Mouse (Mus musculus) forebrain, embryonic 15.5 days (tissue): ENCODE measurements at regions not wholly inside any gene's neighbourhood (a gene's known extent, or its start where the extent isn't known, plus 50 kb on each side); places are given as distances from the start of the nearest gene placed in this dataset.
A peak's percentile ranks its signal among the peaks of the same experiment; 100 is the strongest.

Experiments used
- ATAC-seq: fragments of 200-750 bp; cut with Nextera tagmentation; replicated peaks from 2 replicates; pipeline ENCODE4 v1.8.0; 2017; ENCODE audit warnings: mild to moderate bottlenecking, moderate TSS enrichment, moderate library complexity
- H3K27ac ChIP-seq: fragments of 300-500 bp; sonication (generic); replicated peaks from 2 replicates; pipeline ENCODE4 v1.5.1; 2015; ENCODE audit warnings: mild to moderate bottlenecking, inconsistent platforms
- H3K27me3 ChIP-seq: fragments of 300-500 bp; sonication (generic); 2 replicates; pipeline ENCODE4 v1.6.1; 2015; ENCODE audit warnings: inconsistent platforms
- H3K36me3 ChIP-seq: fragments of 300-500 bp; sonication (generic); 2 replicates; pipeline ENCODE4 v1.6.1; 2015; ENCODE audit warnings: mild to moderate bottlenecking, inconsistent platforms
- H3K4me1 ChIP-seq: fragments of 300-500 bp; sonication (generic); 2 replicates; pipeline ENCODE4 v1.6.1; 2015; ENCODE audit warnings: inconsistent platforms
- H3K4me2 ChIP-seq: fragments of 300-500 bp; sonication (generic); replicated peaks from 2 replicates; pipeline ENCODE4 v1.6.1; 2015; ENCODE audit warnings: mild to moderate bottlenecking, inconsistent platforms
- H3K4me3 ChIP-seq: fragments of 300-500 bp; sonication (generic); 2 replicates; pipeline ENCODE4 v1.5.1; 2015; ENCODE audit warnings: mild to moderate bottlenecking, inconsistent platforms
- H3K9ac ChIP-seq: fragments of 300-500 bp; sonication (generic); replicated peaks from 2 replicates; pipeline ENCODE4 v1.6.1; 2015; ENCODE audit warnings: mild to moderate bottlenecking, inconsistent platforms
- H3K9me3 ChIP-seq: fragments of 300-500 bp; sonication (generic); 2 replicates; pipeline ENCODE4 v1.6.1; 2016; ENCODE audit warnings: inconsistent platforms
- WGBS: fragments of 180-500 bp; shearing (Covaris S2); methylation state at CpG from one replicate; pipeline ENCODE4 v1.1.7; 2015; ENCODE audit warnings: mixed read lengths; 5-methylcytosine and 5-hydroxymethylcytosine counted together

DNA sequence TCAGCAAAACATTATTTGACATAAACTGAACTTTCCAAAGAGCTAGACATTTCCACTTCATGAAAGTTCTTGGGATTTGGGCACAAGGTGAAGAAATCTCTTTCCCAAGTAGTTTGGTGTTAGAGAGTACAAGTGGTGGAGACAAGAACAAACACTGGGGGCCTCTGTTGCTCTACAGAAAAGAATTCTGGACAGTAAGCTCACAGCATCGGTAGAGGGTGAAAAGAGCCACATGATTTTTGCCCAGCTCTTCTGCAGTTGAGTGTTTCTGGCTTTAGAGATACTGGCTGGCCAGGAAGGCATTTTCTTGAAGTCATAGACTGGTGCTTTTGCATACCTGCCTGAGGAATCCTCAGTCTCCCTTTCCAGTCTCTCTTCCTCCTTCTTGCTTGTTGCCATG lies 127.8 kb downstream of the Stk31 start:
- Histone ChIP-seq H3K9me3 (no peaks in the 10 kb centered on the region), H3K36me3 (no peaks in the 10 kb centered on the region), H3K4me3 (no peak overlapping the region), H3K4me1 (0 out of 2 replicates have a peak, but pooled peaks cover 5% of the 10 kb centered on the region), H3K9ac (no peak overlapping the region), H3K27ac (no peak overlapping the region), H3K4me2 (no peak overlapping the region), H3K27me3 (no peaks in the 10 kb centered on the region)
- ATAC-seq: 0 out of 2 replicates have a peak, but pooled peaks have one; percentile 43
- WGBS: 24% methylated on average over 1 of the region's 1 CpGs

- Histone ChIP-seq H3K36me3 (no peaks in the 10 kb centered on the region), H3K9ac (no peak overlapping the region), H3K4me2 (no peak overlapping the region), H3K9me3 (no peaks in the 10 kb centered on the region), H3K4me1 (0 out of 2 replicates have a peak, but pooled peaks cover 4% of the 10 kb centered on the region), H3K27me3 (no peaks in the 10 kb centered on the region), H3K27ac (no peak overlapping the region), H3K4me3 (no peak overlapping the region)
- 93% methylated on average over 7 of the region's 7 CpGs for WGBS
- ATAC-seq: no peak
Measured at GRCm38 (mm10) chr6:49523696-49524095, 128.3 kb downstream of the Stk31 start.

DNA sequence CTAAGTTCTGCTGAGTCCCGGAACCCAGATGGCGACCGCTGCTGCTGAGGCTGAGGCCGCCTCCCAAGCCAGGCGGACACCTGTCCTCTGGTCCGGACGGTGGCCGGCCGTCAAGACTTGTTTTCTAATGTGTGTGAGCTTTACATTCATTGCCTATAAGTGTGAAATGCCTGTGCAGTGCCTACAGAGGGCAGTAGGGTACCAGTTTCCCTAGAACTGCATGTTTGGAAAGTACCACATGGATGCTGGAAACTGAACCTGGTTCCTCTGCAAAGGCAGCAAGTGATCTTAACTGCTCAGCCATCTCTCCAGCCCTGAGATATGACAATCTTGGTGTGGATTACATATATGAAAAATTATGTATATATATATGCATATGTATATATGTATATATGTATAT lies 138.6 kb downstream of the Stk31 start:
- Histone ChIP-seq H3K4me2 (no peak overlapping the region), H3K36me3 (no peaks in the 10 kb centered on the region), H3K9me3 (no peaks in the 10 kb centered on the region), H3K4me3 (no peak overlapping the region), H3K27me3 (no peaks in the 10 kb centered on the region), H3K4me1 (no peaks in the 10 kb centered on the region), H3K27ac (peak overlapping the region; percentile 63), H3K9ac (no peak overlapping the region)
- no peak for ATAC-seq
- WGBS: 92% methylated on average over 9 of the region's 9 CpGs

GRCm38 (mm10) chr6:49534551-49534950 lies 139.1 kb downstream of the Stk31 start:
- no peak; the same call in 1 of the 2 replicates for ATAC-seq
- 55% methylated on average over 3 of the region's 3 CpGs for WGBS
- Histone ChIP-seq H3K27me3 (no peaks in the 10 kb centered on the region), H3K9ac (no peak overlapping the region), H3K9me3 (no peaks in the 10 kb centered on the region), H3K36me3 (no peaks in the 10 kb centered on the region), H3K4me2 (no peak overlapping the region), H3K4me1 (no peaks in the 10 kb centered on the region), H3K27ac (peak overlapping the region; percentile 63), H3K4me3 (no peak overlapping the region)

GRCm38 (mm10) chr6:49544946-49545345 lies 149.5 kb downstream of the Stk31 start:
- Histone ChIP-seq H3K4me1 (no peaks in the 10 kb centered on the region), H3K27ac (no peak overlapping the region), H3K9ac (no peak overlapping the region), H3K27me3 (no peaks in the 10 kb centered on the region), H3K9me3 (no peaks in the 10 kb centered on the region), H3K36me3 (no peaks in the 10 kb centered on the region), H3K4me3 (no peak overlapping the region), H3K4me2 (no peak overlapping the region)
- 87% methylated on average over 7 of the region's 7 CpGs for WGBS
- ATAC-seq: no peak

DNA sequence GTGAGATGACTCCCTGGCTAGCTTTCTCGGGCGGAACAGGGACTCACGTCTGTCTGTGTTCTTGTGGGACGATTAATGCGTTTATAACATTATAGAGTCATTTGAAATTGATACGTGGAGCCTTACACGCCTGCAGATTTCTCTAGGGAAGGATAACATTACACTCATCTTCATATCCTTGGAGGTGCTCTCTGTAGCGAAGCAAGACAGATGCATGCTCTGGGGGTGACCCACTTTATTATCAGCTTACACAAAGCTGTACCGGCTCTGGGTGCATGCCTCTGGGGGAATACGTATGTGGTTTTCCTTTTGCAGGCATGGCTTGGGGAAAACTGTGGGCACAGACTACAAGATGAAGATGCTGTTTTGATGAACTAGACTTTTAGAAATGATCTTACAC lies 159.7 kb downstream of the Stk31 start:
- 85% methylated on average over 10 of the region's 10 CpGs for WGBS
- no peaks in the 10 kb centered on the region for H3K27me3 ChIP-seq
- H3K9ac ChIP-seq: no peak overlapping the region
- no peak overlapping the region for H3K4me2 ChIP-seq
- H3K9me3 ChIP-seq: no peaks in the 10 kb centered on the region
- no peak for ATAC-seq
- no peak overlapping the region for H3K27ac ChIP-seq
- no peaks in the 10 kb centered on the region; the same call in 1 of the 2 replicates for H3K4me1 ChIP-seq
- no peak overlapping the region for H3K4me3 ChIP-seq
- H3K36me3 ChIP-seq: no peaks in the 10 kb centered on the region

DNA sequence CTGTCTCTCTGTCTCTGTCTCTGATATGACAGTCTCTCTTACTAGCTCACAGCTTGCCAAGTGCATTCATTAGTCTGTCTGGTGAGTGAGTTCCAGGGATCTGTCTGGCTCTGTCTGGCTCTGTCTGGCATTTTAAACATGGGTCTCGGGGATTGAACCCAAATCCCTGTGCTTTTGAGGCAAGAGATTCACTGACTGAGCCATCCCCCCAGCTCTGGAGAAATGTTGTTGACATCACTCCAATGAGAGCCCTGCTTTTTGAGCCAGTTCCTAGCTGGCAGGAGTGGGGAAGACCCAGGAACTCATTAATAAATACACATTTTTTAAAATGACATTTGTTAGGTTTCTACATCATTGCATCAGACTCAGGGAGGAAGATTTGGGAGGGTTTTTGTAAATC lies 163.1 kb downstream of the Stk31 start:
- H3K4me3 ChIP-seq: no peak overlapping the region
- H3K27me3 ChIP-seq: no peaks in the 10 kb centered on the region
- H3K9ac ChIP-seq: no peak overlapping the region
- peak; percentile 63 for ATAC-seq
- H3K4me2 ChIP-seq: no peak overlapping the region
- no peaks in the 10 kb centered on the region; the same call in 1 of the 2 replicates for H3K4me1 ChIP-seq
- H3K9me3 ChIP-seq: no peaks in the 10 kb centered on the region
- WGBS: 67% methylated on average over 1 of the region's 1 CpGs
- no peaks in the 10 kb centered on the region for H3K36me3 ChIP-seq
- H3K27ac ChIP-seq: peak overlapping the region; percentile 75

GRCm38 (mm10) chr6:49559112-49559511 lies 163.7 kb downstream of the Stk31 start:
- Histone ChIP-seq H3K27ac (peak overlapping the region; percentile 75), H3K9me3 (no peaks in the 10 kb centered on the region), H3K27me3 (no peaks in the 10 kb centered on the region), H3K36me3 (no peaks in the 10 kb centered on the region), H3K9ac (no peak overlapping the region), H3K4me3 (no peak overlapping the region), H3K4me2 (no peak overlapping the region), H3K4me1 (no peaks in the 10 kb centered on the region; the same call in 1 of the 2 replicates)
- 74% methylated on average over 11 of the region's 11 CpGs for WGBS
- no peak for ATAC-seq

GRCm38 (mm10) chr6:49578340-49578739 lies 182.9 kb downstream of the Stk31 start:
- Histone ChIP-seq H3K4me2 (no peak overlapping the region), H3K4me1 (peaks cover 10% of the 10 kb centered on the region; the same call in 1 of the 2 replicates), H3K9me3 (no peaks in the 10 kb centered on the region), H3K4me3 (no peak overlapping the region), H3K36me3 (no peaks in the 10 kb centered on the region), H3K27me3 (no peaks in the 10 kb centered on the region), H3K9ac (no peak overlapping the region), H3K27ac (no peak overlapping the region)
- 80% methylated on average over 6 of the region's 6 CpGs for WGBS
- ATAC-seq: no peak

GRCm38 (mm10) chr6:49579691-49580090 lies 184.3 kb downstream of the Stk31 start:
- WGBS: 60% methylated on average over 4 of the region's 4 CpGs
- no peak for ATAC-seq
- H3K9me3 ChIP-seq: no peaks in the 10 kb centered on the region

GRCm38 (mm10) chr6:49582040-49582707 lies 186.8 kb downstream of the Stk31 start:
- H3K4me1 ChIP-seq: peaks cover 10% of the 10 kb centered on the region; the same call in 1 of the 2 replicates
- H3K27me3 ChIP-seq: no peaks in the 10 kb centered on the region
- no peaks in the 10 kb centered on the region for H3K36me3 ChIP-seq
- H3K4me2 ChIP-seq: no peak overlapping the region
- 76% methylated on average over 8 of the region's 8 CpGs for WGBS
- peak overlapping the region; percentile 15; the same call in 1 of the 2 replicates for H3K27ac ChIP-seq
- H3K9ac ChIP-seq: no peak overlapping the region
- no peak overlapping the region for H3K4me3 ChIP-seq
- ATAC-seq: no peak
- H3K9me3 ChIP-seq: no peaks in the 10 kb centered on the region

More at GRCm38 (mm10) chr6:49579691-49580090, 184.3 kb downstream of the Stk31 start:
- no peak overlapping the region for H3K4me2 ChIP-seq
- no peak overlapping the region for H3K4me3 ChIP-seq
- no peak overlapping the region for H3K9ac ChIP-seq
- no peaks in the 10 kb centered on the region for H3K36me3 ChIP-seq
- H3K4me1 ChIP-seq: peaks cover 10% of the 10 kb centered on the region; the same call in 1 of the 2 replicates
- 0 out of 2 replicates have a peak overlapping the region, but pooled peaks have one; percentile 9 for H3K27ac ChIP-seq
- H3K27me3 ChIP-seq: no peaks in the 10 kb centered on the region

DNA sequence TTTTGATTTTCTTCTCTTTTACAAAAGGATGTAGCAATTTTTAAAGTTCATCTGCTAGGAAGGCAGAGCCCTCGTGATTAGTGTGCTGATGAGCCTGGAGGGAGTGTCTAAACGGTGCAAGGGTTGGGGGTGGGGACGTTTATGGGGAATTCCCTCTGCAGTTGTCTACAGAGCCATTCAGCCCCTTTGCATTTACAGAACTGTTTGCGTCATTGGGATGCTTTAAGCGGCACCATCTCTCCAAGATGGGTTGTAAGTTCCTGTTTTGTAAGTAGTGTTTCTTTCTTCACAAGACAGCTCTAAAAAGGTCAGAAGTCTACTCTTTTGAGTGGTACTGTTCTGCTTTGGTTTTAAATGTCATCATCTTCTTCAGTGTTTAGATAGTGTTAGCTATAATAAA lies 191.1 kb downstream of the Stk31 start:
- no peak overlapping the region for H3K4me3 ChIP-seq
- H3K9ac ChIP-seq: no peak overlapping the region
- 71% methylated on average over 5 of the region's 5 CpGs for WGBS
- H3K4me2 ChIP-seq: no peak overlapping the region
- H3K27ac ChIP-seq: no peak overlapping the region
- H3K27me3 ChIP-seq: no peaks in the 10 kb centered on the region
- peaks cover 16% of the 10 kb centered on the region; the same call in 1 of the 2 replicates for H3K4me1 ChIP-seq
- ATAC-seq: no peak
- H3K36me3 ChIP-seq: no peaks in the 10 kb centered on the region
- no peaks in the 10 kb centered on the region for H3K9me3 ChIP-seq

DNA sequence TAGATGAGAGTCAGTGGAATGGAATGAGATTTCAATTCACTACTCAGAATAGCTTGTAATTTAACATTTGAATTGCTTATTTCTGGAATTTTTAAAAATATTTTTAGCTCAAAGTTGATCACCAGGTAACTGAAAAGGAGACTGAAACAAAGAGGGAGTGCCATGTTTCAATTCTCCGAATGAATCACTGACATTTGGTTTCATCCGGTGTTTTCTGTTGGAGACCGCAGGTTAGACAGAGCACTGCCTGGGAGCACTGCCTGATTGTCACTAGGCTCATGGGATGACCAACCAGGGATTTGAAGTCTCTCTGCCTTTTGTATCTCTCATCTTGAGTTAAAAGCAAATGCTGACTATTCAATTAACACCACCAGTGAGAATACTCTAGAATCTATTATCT lies 193.3 kb downstream of the Stk31 start:
- no peak overlapping the region for H3K9ac ChIP-seq
- no peaks in the 10 kb centered on the region for H3K9me3 ChIP-seq
- no peaks in the 10 kb centered on the region for H3K36me3 ChIP-seq
- H3K27ac ChIP-seq: no peak overlapping the region
- no peak for ATAC-seq
- H3K4me2 ChIP-seq: no peak overlapping the region
- no peak overlapping the region for H3K4me3 ChIP-seq
- peaks cover 9% of the 10 kb centered on the region; the same call in 1 of the 2 replicates for H3K4me1 ChIP-seq
- WGBS: 97% methylated on average over 3 of the region's 3 CpGs
- no peaks in the 10 kb centered on the region for H3K27me3 ChIP-seq
